Mouse (Mus musculus) embryo, embryonic 11 days (tissue): Measurements from ENCODE around the gene Notch3.
A peak's percentile ranks its signal among the peaks of the same experiment; 100 is the strongest.
"Not testable (repeated sequence)": the region's sequence is repeated elsewhere in the genome, so short reads cannot be mapped to it uniquely, and the experiment has no call there.

Experiments used
- DNase-seq: peaks from one replicate; pipeline ENCODE4 v3.0.0-alpha.2; 2015

Gene Notch3

GRCm38 (mm10) chr17:32166687-32167086 lies at the start of gene Notch3:
Notch3 (minus strand) TSS chr17:32166852.
- peak; percentile 95 for DNase-seq

- DNase-seq: not testable (repeated sequence)
These were observed 48.9 kb upstream of the Notch3 start for GRCm38 (mm10) chr17:32215587-32215986.

- not testable (repeated sequence) for DNase-seq
These were observed 44.9 kb upstream of the Notch3 start for GRCm38 (mm10) chr17:32211554-32211953.

- peak; percentile 79 for DNase-seq
These were observed 43.1 kb upstream of the Notch3 start for GRCm38 (mm10) chr17:32209752-32210151.

- peak; percentile 29 for DNase-seq
These were observed 42.5 kb upstream of the Notch3 start for GRCm38 (mm10) chr17:32209144-32209543.

GRCm38 (mm10) chr17:32207586-32208245 lies 41.1 kb upstream of the Notch3 start:
- DNase-seq: no peak

GRCm38 (mm10) chr17:32205345-32205744 lies 38.7 kb upstream of the Notch3 start:
- DNase-seq: no peak

- no peak for DNase-seq
These were observed 36.3 kb upstream of the Notch3 start for GRCm38 (mm10) chr17:32202972-32203371.

GRCm38 (mm10) chr17:32201086-32201485 lies 34.4 kb upstream of the Notch3 start:
- DNase-seq: no peak

GRCm38 (mm10) chr17:32199796-32200195 lies 33.1 kb upstream of the Notch3 start:
- no peak for DNase-seq

GRCm38 (mm10) chr17:32197156-32197555 lies 30.5 kb upstream of the Notch3 start:
- no peak for DNase-seq

- DNase-seq: no peak
These were observed 29.1 kb upstream of the Notch3 start for GRCm38 (mm10) chr17:32195725-32196124.

- DNase-seq: no peak
These were observed 26.4 kb upstream of the Notch3 start for GRCm38 (mm10) chr17:32193010-32193409.

- DNase-seq: no peak
These were observed 23.2 kb upstream of the Notch3 start for GRCm38 (mm10) chr17:32189850-32190249.

- peak; percentile 57 for DNase-seq
These were observed 22.4 kb upstream of the Notch3 start, which contains the start of gene Ephx3 for GRCm38 (mm10) chr17:32188863-32189636. Ephx3 (minus strand) TSS chr17:32189549.

- no peak for DNase-seq
These were observed 16.4 kb upstream of the Notch3 start for GRCm38 (mm10) chr17:32183017-32183416.

GRCm38 (mm10) chr17:32179621-32180491 lies 13.2 kb upstream of the Notch3 start:
- peak; percentile 49 for DNase-seq

- DNase-seq: no peak
These were observed 10.3 kb upstream of the Notch3 start for GRCm38 (mm10) chr17:32176919-32177318.

GRCm38 (mm10) chr17:32173166-32173565 lies 6.5 kb upstream of the Notch3 start:
- no peak for DNase-seq

- DNase-seq: no peak
These were observed 5.8 kb upstream of the Notch3 start for GRCm38 (mm10) chr17:32172485-32172884.

GRCm38 (mm10) chr17:32169518-32170225 lies 3.0 kb upstream of the Notch3 start:
- no peak for DNase-seq

- DNase-seq: peak; percentile 95
These were observed 653 bp downstream of the Notch3 start for GRCm38 (mm10) chr17:32165803-32166595.
